Mouse (Mus musculus): ENCODE data around the gene Rps21. TPM values are rescaled to one million over a fixed set of nuclear protein-coding genes. Genes with fewer than 3 reads are reported as not detected.

Gene Rps21
- polyA plus RNA-seq, 1 experiment from 2014 or later: 423 TPM

- no peak overlapping the region for H3K9ac ChIP-seq
- WGBS: 67% methylated on average over 2 of the region's 2 CpGs
- peaks cover 33% of the 10 kb centered on the region for H3K4me1 ChIP-seq
- no peaks in the 10 kb centered on the region for H3K9me3 ChIP-seq (replicated peaks)
- no peaks in the 10 kb centered on the region for H3K27me3 ChIP-seq
- no peak overlapping the region for H3K27ac ChIP-seq
- H3K36me3 ChIP-seq: peaks cover 24% of the 10 kb centered on the region
- no peak overlapping the region for H3K4me2 ChIP-seq (replicated peaks)
- H3K4me3 ChIP-seq: no peak overlapping the region
- ATAC-seq (ENCODE audit: low FRiP score): no peak
These were observed 10.8 kb downstream of the Rps21 start for GRCm38 (mm10) chr2:180267955-180268354.

DNA sequence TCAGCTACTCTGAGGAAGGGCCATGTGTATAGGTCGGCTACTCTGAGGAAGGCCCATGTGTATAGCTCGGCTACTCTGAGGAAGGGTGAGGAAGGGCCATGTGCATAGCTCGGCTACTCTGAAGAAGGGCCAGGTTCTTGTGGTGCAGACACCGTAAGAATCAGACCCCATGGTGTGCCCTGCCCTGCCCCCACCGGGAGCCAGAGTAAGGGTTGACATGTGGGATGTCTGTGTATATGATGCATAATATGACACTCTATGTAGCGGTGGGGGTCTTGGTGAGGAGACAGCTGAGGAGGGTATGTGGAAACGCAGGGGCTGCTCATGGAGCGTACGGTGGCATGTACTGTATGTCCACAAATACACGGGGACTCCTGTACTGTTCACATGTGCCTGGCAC, 12.2 kb downstream of the Rps21 start:
- Histone ChIP-seq H3K4me1 (peaks cover 38% of the 10 kb centered on the region), H3K4me2 (replicated peaks) (no peak overlapping the region)
- 92% methylated on average over 10 of the region's 10 CpGs for WGBS

DNA sequence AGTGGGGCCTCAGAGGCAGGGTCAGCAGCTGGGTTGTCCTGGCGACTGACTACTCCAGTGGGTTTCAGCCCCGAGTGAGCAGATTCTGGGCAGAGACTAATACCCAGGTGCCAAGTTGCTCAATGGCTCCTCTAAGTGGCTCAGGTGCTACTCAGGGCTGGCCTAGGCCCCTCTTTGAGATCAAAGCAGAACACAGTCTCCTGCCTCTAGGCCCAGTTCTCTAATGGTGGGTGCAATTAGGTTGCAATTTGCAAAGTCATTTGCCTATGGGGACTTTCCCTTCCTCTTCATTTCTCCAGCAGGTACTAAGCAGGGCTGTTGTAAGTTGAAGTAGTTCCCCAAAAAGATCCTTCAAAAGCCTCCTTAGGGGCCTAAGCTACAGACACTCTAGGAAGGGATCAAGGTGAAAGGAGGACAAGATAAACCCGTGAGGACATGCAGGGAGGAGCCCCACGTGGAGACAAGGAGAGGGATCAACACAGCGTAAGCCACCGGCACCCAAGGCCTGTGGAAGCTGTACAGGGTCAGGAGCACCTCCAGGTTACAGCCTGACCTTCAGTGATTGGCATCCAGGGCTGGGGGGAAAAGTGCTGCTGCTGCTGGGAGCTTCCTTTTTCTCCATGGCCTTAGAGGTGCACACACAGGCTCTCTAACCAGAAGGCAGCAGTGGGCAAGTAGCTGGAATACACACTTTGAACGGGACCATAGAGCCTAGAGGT, 13.5 kb downstream of the Rps21 start:
- peaks cover 6% of the 10 kb centered on the region; the same call in 1 of the 2 replicates for H3K36me3 ChIP-seq
- no peaks in the 10 kb centered on the region for H3K9me3 ChIP-seq (replicated peaks)
- H3K27me3 ChIP-seq: peaks cover 10% of the 10 kb centered on the region; the same call in 1 of the 2 replicates
- no peak overlapping the region for H3K4me2 ChIP-seq (replicated peaks)
- no peak overlapping the region for H3K27ac ChIP-seq
- WGBS: 80% methylated on average over 7 of the region's 7 CpGs
- no peak overlapping the region for H3K4me3 ChIP-seq
- H3K4me1 ChIP-seq: peaks cover 38% of the 10 kb centered on the region
- ATAC-seq (ENCODE audit: low FRiP score): no peak
- H3K9ac ChIP-seq: peak overlapping the region; percentile 28; the same call in 1 of the 2 replicates

More for the DNA sequence above, 12.2 kb downstream of the Rps21 start:
- ATAC-seq (ENCODE audit: low FRiP score): no peak
- peaks cover 1% of the 10 kb centered on the region; the same call in 1 of the 2 replicates for H3K27me3 ChIP-seq
- peaks cover 11% of the 10 kb centered on the region for H3K36me3 ChIP-seq
- H3K9ac ChIP-seq: no peak overlapping the region
- no peak overlapping the region for H3K4me3 ChIP-seq
- H3K9me3 ChIP-seq (replicated peaks): no peaks in the 10 kb centered on the region
- H3K27ac ChIP-seq: no peak overlapping the region

GRCm38 (mm10) chr2:180271804-180272395, 14.7 kb downstream of the Rps21 start:
- peaks cover 2% of the 10 kb centered on the region; the same call in 1 of the 2 replicates for H3K36me3 ChIP-seq
- peak overlapping the region; percentile 36 for H3K9ac ChIP-seq
- peaks cover 10% of the 10 kb centered on the region; the same call in 1 of the 2 replicates for H3K27me3 ChIP-seq
- H3K27ac ChIP-seq: no peak overlapping the region
- H3K9me3 ChIP-seq (replicated peaks): no peaks in the 10 kb centered on the region
- H3K4me1 ChIP-seq: peaks cover 38% of the 10 kb centered on the region
- no peak for ATAC-seq (ENCODE audit: low FRiP score)
- peak overlapping the region; percentile 96 for H3K4me2 ChIP-seq (replicated peaks)
- peak overlapping the region; percentile 92 for H3K4me3 ChIP-seq
- WGBS: 79% methylated on average over 5 of the region's 5 CpGs

GRCm38 (mm10) chr2:180272884-180273321, 15.7 kb downstream of the Rps21 start:
- Histone ChIP-seq H3K4me1 (peaks cover 34% of the 10 kb centered on the region), H3K27ac (peak overlapping the region; percentile 79), H3K36me3 (peaks cover under 1% of the 10 kb centered on the region; the same call in 1 of the 2 replicates), H3K4me2 (replicated peaks) (peak overlapping the region; percentile 96), H3K27me3 (peaks cover 10% of the 10 kb centered on the region; the same call in 1 of the 2 replicates), H3K9ac (peak overlapping the region; percentile 98), H3K4me3 (peak overlapping the region; percentile 92), H3K9me3 (replicated peaks) (no peaks in the 10 kb centered on the region)
- WGBS: under 1% methylated on average over 26 of the region's 37 CpGs
- peak; percentile 51 for ATAC-seq (ENCODE audit: low FRiP score)

GRCm38 (mm10) chr2:180273394-180274244, 16.4 kb downstream of the Rps21 start, which contains the start of gene Cables2:
Gene Cables2, minus strand, starts transcription at chr2:180273496.
- peak within 1 kb of the TSS; percentile 98 for H3K9ac ChIP-seq
- peaks cover 10% of the 10 kb centered on the region; the same call in 1 of the 2 replicates for H3K27me3 ChIP-seq
- peak within 1 kb of the TSS; percentile 79 for H3K27ac ChIP-seq
- no peaks in the 10 kb centered on the region for H3K9me3 ChIP-seq (replicated peaks)
- H3K4me1 ChIP-seq: peaks cover 33% of the 10 kb centered on the region
- peak within 1 kb of the TSS; percentile 96 for H3K4me2 ChIP-seq (replicated peaks)
- peak; percentile 96 for ATAC-seq (ENCODE audit: low FRiP score)
- WGBS: 7% methylated on average over 68 of the region's 68 CpGs
- H3K4me3 ChIP-seq: peak within 1 kb of the TSS; percentile 92
- no peaks in the 10 kb centered on the region; the same call in 1 of the 2 replicates for H3K36me3 ChIP-seq

DNA sequence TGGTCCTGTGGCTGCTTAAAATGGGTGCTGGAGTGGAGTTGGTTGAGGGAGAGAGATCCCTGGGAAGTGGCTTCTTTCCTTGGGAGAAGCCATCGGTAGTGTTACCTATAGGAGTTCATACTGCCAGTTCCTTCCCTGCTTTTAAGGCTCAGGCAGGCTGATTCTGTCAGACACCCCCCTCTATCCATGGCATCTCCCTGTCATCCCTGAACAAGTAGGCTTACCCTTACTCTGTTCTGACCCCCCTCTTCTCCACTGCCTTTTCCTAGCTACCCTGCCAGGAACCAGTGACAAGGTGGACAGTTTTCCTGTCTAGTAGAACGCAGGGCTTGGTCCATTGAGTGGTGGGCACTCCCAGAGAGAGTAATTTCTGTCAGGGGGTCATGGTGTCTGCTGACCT, 17.3 kb downstream of the Rps21 start:
- no peak overlapping the region for H3K4me2 ChIP-seq (replicated peaks)
- H3K27ac ChIP-seq: no peak overlapping the region
- peaks cover 33% of the 10 kb centered on the region for H3K4me1 ChIP-seq
- WGBS: 87% methylated on average over 2 of the region's 2 CpGs
- peaks cover 10% of the 10 kb centered on the region; the same call in 1 of the 2 replicates for H3K27me3 ChIP-seq
- H3K9me3 ChIP-seq (replicated peaks): no peaks in the 10 kb centered on the region
- H3K9ac ChIP-seq: no peak overlapping the region
- H3K4me3 ChIP-seq: no peak overlapping the region
- no peaks in the 10 kb centered on the region; the same call in 1 of the 2 replicates for H3K36me3 ChIP-seq
- ATAC-seq (ENCODE audit: low FRiP score): no peak

DNA sequence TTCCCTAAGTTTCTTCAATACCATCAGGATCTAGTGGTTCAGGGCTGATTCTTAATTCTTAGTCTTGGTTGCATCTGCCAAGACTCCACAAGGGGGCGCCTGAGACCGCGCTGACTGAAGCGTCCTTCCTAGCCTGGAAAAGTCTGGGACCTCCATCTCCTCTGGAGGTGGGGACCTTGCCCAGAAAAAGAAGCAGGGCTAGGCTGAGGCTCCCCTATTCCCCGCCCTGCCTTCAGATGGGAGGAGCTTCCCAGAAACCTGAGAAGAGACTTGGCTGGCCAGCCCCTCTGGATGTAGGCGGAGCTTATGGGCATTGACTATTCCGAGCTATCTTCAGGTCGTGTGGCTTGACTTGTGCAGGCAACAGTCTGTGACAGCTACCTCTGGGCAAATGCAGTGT, 18.7 kb downstream of the Rps21 start:
- no peak for ATAC-seq (ENCODE audit: low FRiP score)
- Histone ChIP-seq H3K27me3 (peaks cover 10% of the 10 kb centered on the region; the same call in 1 of the 2 replicates), H3K4me1 (peaks cover 26% of the 10 kb centered on the region), H3K4me3 (no peak overlapping the region), H3K9me3 (replicated peaks) (no peaks in the 10 kb centered on the region), H3K9ac (no peak overlapping the region), H3K36me3 (no peaks in the 10 kb centered on the region), H3K27ac (no peak overlapping the region), H3K4me2 (replicated peaks) (peak overlapping the region; percentile 25)
- 3% methylated on average over 8 of the region's 8 CpGs for WGBS

DNA sequence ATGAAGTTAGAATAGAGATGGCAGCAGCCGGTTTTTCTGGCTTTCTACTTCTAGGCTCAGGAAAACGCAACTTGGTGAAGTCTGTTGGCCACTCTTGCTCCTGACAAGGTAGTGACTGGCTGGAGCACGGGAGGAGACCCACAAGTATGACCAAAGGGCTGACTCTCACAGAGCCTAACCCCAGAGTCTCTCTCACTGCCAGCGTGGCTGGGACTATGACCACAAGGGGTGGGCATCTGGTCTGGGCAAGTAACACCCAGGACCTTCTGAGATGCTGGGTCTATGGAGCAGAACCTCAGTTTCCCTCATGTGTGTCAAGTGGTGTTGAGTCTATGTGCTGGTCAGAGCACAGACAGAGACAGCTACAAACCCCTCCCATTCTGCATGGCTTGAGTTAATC, 19.2 kb downstream of the Rps21 start:
- no peak for ATAC-seq (ENCODE audit: low FRiP score)
- WGBS: 46% methylated on average over 4 of the region's 4 CpGs
- H3K27ac ChIP-seq: no peak overlapping the region

DNA sequence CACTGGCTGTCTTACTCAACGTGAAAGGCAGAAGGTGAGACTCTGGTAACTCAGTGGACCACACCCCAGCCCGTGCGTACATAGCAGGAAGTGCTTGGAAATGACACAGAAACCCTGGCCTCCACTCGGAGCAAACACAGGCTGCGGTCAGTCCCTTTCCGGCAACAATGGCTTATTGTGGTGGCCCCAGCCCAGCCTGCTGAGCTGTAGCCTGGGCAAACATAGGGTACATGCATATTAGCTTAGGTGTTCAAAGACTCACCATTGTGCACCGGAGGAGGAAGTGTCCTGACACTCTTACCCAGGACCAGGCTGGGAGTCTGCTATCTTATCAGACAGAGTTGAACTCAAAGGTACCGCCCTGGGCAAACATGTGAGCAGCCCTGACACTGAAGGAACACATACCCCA, 19.7 kb downstream of the Rps21 start:
- peaks cover 10% of the 10 kb centered on the region; the same call in 1 of the 2 replicates for H3K27me3 ChIP-seq
- no peak for ATAC-seq (ENCODE audit: low FRiP score)
- whole genome bisulfite sequencing: 61% methylated on average over 8 of the region's 8 CpGs
- no peak overlapping the region for H3K27ac ChIP-seq
- H3K4me1 ChIP-seq: peaks cover 15% of the 10 kb centered on the region
- no peaks in the 10 kb centered on the region for H3K9me3 ChIP-seq (replicated peaks)
- no peaks in the 10 kb centered on the region for H3K36me3 ChIP-seq
- H3K4me3 ChIP-seq: no peak overlapping the region
- no peak overlapping the region for H3K9ac ChIP-seq
- H3K4me2 ChIP-seq (replicated peaks): no peak overlapping the region

More for the DNA sequence above, 19.2 kb downstream of the Rps21 start:
- Histone ChIP-seq H3K9ac (no peak overlapping the region), H3K36me3 (no peaks in the 10 kb centered on the region), H3K4me3 (no peak overlapping the region), H3K4me1 (peaks cover 20% of the 10 kb centered on the region), H3K27me3 (peaks cover 10% of the 10 kb centered on the region; the same call in 1 of the 2 replicates), H3K4me2 (replicated peaks) (no peak overlapping the region), H3K9me3 (replicated peaks) (no peaks in the 10 kb centered on the region)

- WGBS: 65% methylated on average over 8 of the region's 8 CpGs
These were observed 20.7 kb downstream of the Rps21 start for GRCm38 (mm10) chr2:180277773-180278320.

More at GRCm38 (mm10) chr2:180277773-180278320, 20.7 kb downstream of the Rps21 start:
- no peaks in the 10 kb centered on the region for H3K36me3 ChIP-seq
- no peak overlapping the region for H3K4me2 ChIP-seq (replicated peaks)
- H3K27ac ChIP-seq: no peak overlapping the region
- H3K4me3 ChIP-seq: no peak overlapping the region
- no peaks in the 10 kb centered on the region for H3K9me3 ChIP-seq (replicated peaks)
- H3K9ac ChIP-seq: no peak overlapping the region
- peaks cover 10% of the 10 kb centered on the region; the same call in 1 of the 2 replicates for H3K27me3 ChIP-seq
- ATAC-seq (ENCODE audit: low FRiP score): no peak
- peaks cover 5% of the 10 kb centered on the region for H3K4me1 ChIP-seq
